Mouse (Mus musculus) stomach, embryonic 15.5 days (tissue): ENCODE measurements at regions not wholly inside any gene's neighbourhood (a gene's known extent, or its start where the extent isn't known, plus 50 kb on each side); places are given as distances from the start of the nearest gene placed in this dataset.

ENCODE experiments used
- ATAC-seq: fragments of 200-750 bp; cut with Nextera tagmentation; 2 replicates; pipeline ENCODE4 v1.8.0; 2017; ENCODE audit warnings: low read depth, moderate number of reproducible peaks, moderate TSS enrichment; ENCODE audit not compliant: insufficient read depth, low FRiP score
- H3K27ac ChIP-seq: fragments of 300-500 bp; sonication (generic); 2 replicates; pipeline ENCODE4 v1.5.1; 2015; ENCODE audit warnings: mild to moderate bottlenecking, inconsistent platforms
- H3K27me3 ChIP-seq: fragments of 300-500 bp; sonication (generic); replicated peaks from 2 replicates; pipeline ENCODE4 v1.6.1; 2015; ENCODE audit warnings: inconsistent platforms
- H3K36me3 ChIP-seq: fragments of 300-500 bp; sonication (generic); 2 replicates; pipeline ENCODE4 v1.6.1; 2015; ENCODE audit warnings: inconsistent platforms
- H3K4me1 ChIP-seq: fragments of 300-500 bp; sonication (generic); 2 replicates; pipeline ENCODE4 v1.6.1; 2015; ENCODE audit warnings: inconsistent platforms
- H3K4me2 ChIP-seq: fragments of 300-500 bp; sonication (generic); 2 replicates; pipeline ENCODE4 v1.6.1; 2015; ENCODE audit warnings: mild to moderate bottlenecking, inconsistent platforms
- H3K4me3 ChIP-seq: fragments of 300-500 bp; sonication (generic); replicated peaks from 2 replicates; pipeline ENCODE4 v1.5.1; 2015; ENCODE audit warnings: inconsistent platforms
- H3K9ac ChIP-seq: fragments of 300-500 bp; sonication (generic); 2 replicates; pipeline ENCODE4 v1.6.1; 2015; ENCODE audit warnings: inconsistent platforms
- H3K9me3 ChIP-seq: fragments of 300-500 bp; sonication (generic); 2 replicates; pipeline ENCODE4 v1.6.1; 2016; ENCODE audit warnings: inconsistent platforms
- WGBS: fragments of 180-500 bp; shearing (Covaris S2); methylation state at CpG from one replicate; pipeline ENCODE4 v1.1.7; 2015; 5-methylcytosine and 5-hydroxymethylcytosine counted together

GRCm38 (mm10) chr3:143156733-143157524, 275.1 kb upstream of the Pkn2 start:
- Histone ChIP-seq H3K9ac (no peak overlapping the region), H3K36me3 (no peaks in the 10 kb centered on the region), H3K4me2 (no peak overlapping the region), H3K4me1 (no peaks in the 10 kb centered on the region), H3K4me3 (no peak overlapping the region), H3K9me3 (no peaks in the 10 kb centered on the region), H3K27me3 (no peaks in the 10 kb centered on the region), H3K27ac (no peak overlapping the region)
- no peak for ATAC-seq

GRCm38 (mm10) chr3:143156174-143156573, 274.4 kb upstream of the Pkn2 start:
- H3K27ac ChIP-seq: no peak overlapping the region
- 50% methylated on average over 1 of the region's 1 CpGs for WGBS

GRCm38 (mm10) chr3:143155556-143155955, 273.8 kb upstream of the Pkn2 start:
- 74% methylated on average over 1 of the region's 1 CpGs for WGBS
- no peak for ATAC-seq
- H3K36me3 ChIP-seq: no peaks in the 10 kb centered on the region
- no peaks in the 10 kb centered on the region for H3K9me3 ChIP-seq
- H3K27me3 ChIP-seq: no peaks in the 10 kb centered on the region
- H3K4me3 ChIP-seq: no peak overlapping the region
- no peak overlapping the region for H3K9ac ChIP-seq
- no peaks in the 10 kb centered on the region for H3K4me1 ChIP-seq
- no peak overlapping the region for H3K27ac ChIP-seq
- no peak overlapping the region for H3K4me2 ChIP-seq

More at GRCm38 (mm10) chr3:143156174-143156573, 274.4 kb upstream of the Pkn2 start:
- no peak overlapping the region for H3K4me2 ChIP-seq
- no peak for ATAC-seq
- H3K4me1 ChIP-seq: no peaks in the 10 kb centered on the region
- no peaks in the 10 kb centered on the region for H3K27me3 ChIP-seq
- no peaks in the 10 kb centered on the region for H3K9me3 ChIP-seq
- no peak overlapping the region for H3K4me3 ChIP-seq
- no peak overlapping the region for H3K9ac ChIP-seq
- H3K36me3 ChIP-seq: no peaks in the 10 kb centered on the region

GRCm38 (mm10) chr3:143147471-143147870, 265.7 kb upstream of the Pkn2 start:
- no peaks in the 10 kb centered on the region for H3K36me3 ChIP-seq
- WGBS: 64% methylated on average over 8 of the region's 8 CpGs
- H3K27me3 ChIP-seq: no peaks in the 10 kb centered on the region
- H3K4me1 ChIP-seq: no peaks in the 10 kb centered on the region
- H3K4me2 ChIP-seq: no peak overlapping the region
- H3K27ac ChIP-seq: no peak overlapping the region
- no peak for ATAC-seq
- H3K4me3 ChIP-seq: no peak overlapping the region
- no peak overlapping the region for H3K9ac ChIP-seq
- H3K9me3 ChIP-seq: no peaks in the 10 kb centered on the region

- Histone ChIP-seq H3K9ac (no peak overlapping the region), H3K36me3 (no peaks in the 10 kb centered on the region), H3K4me3 (no peak overlapping the region), H3K4me1 (no peaks in the 10 kb centered on the region), H3K9me3 (no peaks in the 10 kb centered on the region), H3K4me2 (no peak overlapping the region), H3K27ac (no peak overlapping the region), H3K27me3 (no peaks in the 10 kb centered on the region)
- ATAC-seq: no peak
- WGBS: 88% methylated on average over 3 of the region's 3 CpGs
These were observed 257.1 kb upstream of the Pkn2 start for GRCm38 (mm10) chr3:143138952-143139351.

GRCm38 (mm10) chr3:143134528-143134927, 252.7 kb upstream of the Pkn2 start:
- WGBS: 86% methylated on average over 2 of the region's 2 CpGs
- Histone ChIP-seq H3K4me1 (no peaks in the 10 kb centered on the region), H3K27me3 (no peaks in the 10 kb centered on the region), H3K4me2 (no peak overlapping the region), H3K9ac (no peak overlapping the region), H3K36me3 (no peaks in the 10 kb centered on the region), H3K27ac (no peak overlapping the region), H3K4me3 (no peak overlapping the region), H3K9me3 (no peaks in the 10 kb centered on the region)
- no peak for ATAC-seq

GRCm38 (mm10) chr3:143107733-143108291, 226.0 kb upstream of the Pkn2 start:
- H3K9ac ChIP-seq: no peak overlapping the region
- no peaks in the 10 kb centered on the region for H3K9me3 ChIP-seq
- ATAC-seq: no peak
- no peaks in the 10 kb centered on the region for H3K27me3 ChIP-seq
- H3K27ac ChIP-seq: peak overlapping the region; percentile 12; the same call in 1 of the 2 replicates
- 45% methylated on average over 13 of the region's 13 CpGs for WGBS
- no peaks in the 10 kb centered on the region for H3K4me1 ChIP-seq
- no peak overlapping the region for H3K4me2 ChIP-seq
- H3K36me3 ChIP-seq: no peaks in the 10 kb centered on the region
- no peak overlapping the region for H3K4me3 ChIP-seq

- Histone ChIP-seq H3K4me3 (no peak overlapping the region), H3K9me3 (no peaks in the 10 kb centered on the region), H3K9ac (no peak overlapping the region), H3K4me1 (no peaks in the 10 kb centered on the region), H3K27me3 (no peaks in the 10 kb centered on the region), H3K4me2 (no peak overlapping the region), H3K36me3 (no peaks in the 10 kb centered on the region), H3K27ac (no peak overlapping the region)
- whole genome bisulfite sequencing: 54% methylated on average over 2 of the region's 2 CpGs
- no peak for ATAC-seq
These were observed 222.9 kb upstream of the Pkn2 start for GRCm38 (mm10) chr3:143104734-143105133.

- no peak overlapping the region for H3K27ac ChIP-seq
- H3K9ac ChIP-seq: no peak overlapping the region
- H3K9me3 ChIP-seq: no peaks in the 10 kb centered on the region
- no peaks in the 10 kb centered on the region for H3K36me3 ChIP-seq
- no peak overlapping the region for H3K4me2 ChIP-seq
- ATAC-seq: peak; percentile 87
- 21% methylated on average over 3 of the region's 3 CpGs for WGBS
- no peaks in the 10 kb centered on the region for H3K4me1 ChIP-seq
- no peak overlapping the region for H3K4me3 ChIP-seq
- no peaks in the 10 kb centered on the region for H3K27me3 ChIP-seq
These were observed 221.5 kb upstream of the Pkn2 start for GRCm38 (mm10) chr3:143103333-143103732.

- Histone ChIP-seq H3K4me1 (no peaks in the 10 kb centered on the region), H3K4me3 (peak overlapping the region; percentile 46), H3K27me3 (no peaks in the 10 kb centered on the region), H3K36me3 (no peaks in the 10 kb centered on the region), H3K9me3 (no peaks in the 10 kb centered on the region), H3K27ac (no peak overlapping the region), H3K4me2 (peak overlapping the region; percentile 73), H3K9ac (0 out of 2 replicates have a peak overlapping the region, but pooled peaks have one; percentile 0)
- 0 out of 2 replicates have a peak, but pooled peaks have one; percentile 23 for ATAC-seq
- 4% methylated on average over 54 of the region's 59 CpGs for WGBS
These were observed 219.2 kb upstream of the Pkn2 start for GRCm38 (mm10) chr3:143100810-143101645.

- Histone ChIP-seq H3K36me3 (no peaks in the 10 kb centered on the region), H3K27me3 (no peaks in the 10 kb centered on the region), H3K27ac (no peak overlapping the region), H3K4me1 (no peaks in the 10 kb centered on the region), H3K9ac (no peak overlapping the region), H3K4me2 (peak overlapping the region; percentile 73), H3K9me3 (no peaks in the 10 kb centered on the region), H3K4me3 (no peak overlapping the region)
- 40% methylated on average over 7 of the region's 7 CpGs for WGBS
- no peak for ATAC-seq
These were observed 218.4 kb upstream of the Pkn2 start for GRCm38 (mm10) chr3:143100203-143100602.

GRCm38 (mm10) chr3:143092206-143092605, 210.4 kb upstream of the Pkn2 start:
- no peaks in the 10 kb centered on the region for H3K9me3 ChIP-seq
- no peaks in the 10 kb centered on the region for H3K36me3 ChIP-seq
- H3K4me3 ChIP-seq: no peak overlapping the region
- WGBS: 48% methylated on average over 4 of the region's 4 CpGs
- peaks cover 7% of the 10 kb centered on the region; the same call in 1 of the 2 replicates for H3K4me1 ChIP-seq
- no peak overlapping the region for H3K9ac ChIP-seq
- no peak for ATAC-seq
- no peak overlapping the region for H3K4me2 ChIP-seq
- no peak overlapping the region for H3K27ac ChIP-seq
- H3K27me3 ChIP-seq: no peaks in the 10 kb centered on the region
